Mouse (Mus musculus): Measurements from ENCODE around the gene Akip1. TPM values are rescaled to one million over a fixed set of nuclear protein-coding genes. Genes with fewer than 3 reads are reported as not detected.
A peak's percentile ranks its signal among the peaks of the same experiment; 100 is the strongest.

The Akip1 gene
- polyA plus RNA-seq, 1 experiment from 2014 or later = 17.7 TPM

DNA sequence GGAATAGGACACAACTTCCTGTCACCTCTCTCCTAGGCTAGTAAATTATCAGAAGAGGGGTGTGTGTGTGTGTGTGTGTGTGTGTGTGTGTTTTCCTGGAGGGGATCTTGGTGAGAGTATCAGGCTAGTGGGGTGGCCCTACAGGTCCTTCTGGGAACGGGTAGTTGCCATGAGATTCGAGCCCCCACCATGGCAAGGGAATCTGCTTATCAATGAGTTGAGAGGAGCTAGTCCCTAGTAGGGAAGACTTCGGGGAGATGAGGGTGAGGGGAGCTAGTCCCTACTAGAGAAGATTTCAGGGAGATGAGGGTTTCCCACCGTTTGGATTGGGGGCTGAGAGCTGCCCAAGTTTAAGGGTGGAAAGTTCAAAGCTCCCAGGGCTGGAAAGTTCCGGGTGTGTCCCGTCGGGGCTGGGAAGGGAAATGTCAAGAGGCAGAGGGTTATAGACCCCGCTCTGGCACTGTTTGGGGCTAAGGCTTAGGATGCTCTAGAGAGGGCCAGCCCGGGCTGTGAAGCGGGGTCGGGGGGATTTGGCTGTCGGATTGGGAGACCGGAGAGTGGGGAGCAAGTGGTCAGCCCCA is 48.0 kb downstream of the Akip1 start:
- Histone ChIP-seq H3K4me1 (ENCODE audit: control insufficient read depth, insufficient read depth, low read depth, low read length) (peaks cover 21% of the 10 kb centered on the region), H3K27ac (ENCODE audit: low read depth, low read length) (peak overlapping the region; percentile 87), H3K27me3 (replicated peaks; ENCODE audit: control insufficient read depth, insufficient read depth, low read length) (no peaks in the 10 kb centered on the region), H3K9me3 (ENCODE audit: control insufficient read depth, low read length) (no peaks in the 10 kb centered on the region), H3K4me3 (ENCODE audit: low read length) (peak overlapping the region; percentile 68), H3K36me3 (ENCODE audit: control insufficient read depth, insufficient read depth, low read length) (peaks cover 8% of the 10 kb centered on the region; the same call in 1 of the 2 replicates), H3K4me2 (ENCODE audit: low read length) (peak overlapping the region; percentile 66), H3K9ac (ENCODE audit: low read depth, low read length) (peak overlapping the region; percentile 95)
- ATAC-seq = peak; percentile 15
- 3% methylated on average over 13 of the region's 13 CpGs for WGBS

- 1% methylated on average over 43 of the region's 74 CpGs for WGBS
- peak; percentile 95 for ATAC-seq
Measured at GRCm38 (mm10) chr7:109752008-109752925, 48.8 kb downstream of the Akip1 start, which contains the start of gene Tmem9b. Gene Tmem9b, minus strand, starts transcription at chr7:109752875.

GRCm38 (mm10) chr7:109754034-109754433 is 50.5 kb downstream of the Akip1 start:
- WGBS = 93% methylated on average over 8 of the region's 8 CpGs
- Histone ChIP-seq H3K4me1 (ENCODE audit: control insufficient read depth, insufficient read depth, low read depth, low read length) (peaks cover 21% of the 10 kb centered on the region), H3K27me3 (replicated peaks; ENCODE audit: control insufficient read depth, insufficient read depth, low read length) (no peaks in the 10 kb centered on the region), H3K4me3 (ENCODE audit: low read length) (no peak overlapping the region), H3K4me2 (ENCODE audit: low read length) (no peak overlapping the region), H3K36me3 (ENCODE audit: control insufficient read depth, insufficient read depth, low read length) (peaks cover 3% of the 10 kb centered on the region; the same call in 1 of the 2 replicates), H3K27ac (ENCODE audit: low read depth, low read length) (no peak overlapping the region), H3K9me3 (ENCODE audit: control insufficient read depth, low read length) (no peaks in the 10 kb centered on the region), H3K9ac (ENCODE audit: low read depth, low read length) (no peak overlapping the region)
- no peak for ATAC-seq

More at GRCm38 (mm10) chr7:109752008-109752925, 48.8 kb downstream of the Akip1 start, which contains the start of gene Tmem9b:
- H3K9ac ChIP-seq (ENCODE audit: low read depth, low read length) = peak within 1 kb of the TSS; percentile 95
- H3K36me3 ChIP-seq (ENCODE audit: control insufficient read depth, insufficient read depth, low read length) = peaks cover 5% of the 10 kb centered on the region; the same call in 1 of the 2 replicates
- H3K27me3 ChIP-seq (replicated peaks; ENCODE audit: control insufficient read depth, insufficient read depth, low read length) = no peaks in the 10 kb centered on the region
- peak within 1 kb of the TSS; percentile 66 for H3K4me2 ChIP-seq (ENCODE audit: low read length)
- H3K9me3 ChIP-seq (ENCODE audit: control insufficient read depth, low read length) = no peaks in the 10 kb centered on the region
- peak within 1 kb of the TSS; percentile 68 for H3K4me3 ChIP-seq (ENCODE audit: low read length)
- H3K4me1 ChIP-seq (ENCODE audit: control insufficient read depth, insufficient read depth, low read depth, low read length) = peaks cover 21% of the 10 kb centered on the region
- H3K27ac ChIP-seq (ENCODE audit: low read depth, low read length) = peak within 1 kb of the TSS; percentile 87

GRCm38 (mm10) chr7:109756291-109756690 is 52.8 kb downstream of the Akip1 start:
- peaks cover 14% of the 10 kb centered on the region for H3K4me1 ChIP-seq (ENCODE audit: control insufficient read depth, insufficient read depth, low read depth, low read length)
- H3K36me3 ChIP-seq (ENCODE audit: control insufficient read depth, insufficient read depth, low read length) = no peaks in the 10 kb centered on the region
- no peak for ATAC-seq
- 87% methylated on average over 3 of the region's 3 CpGs for WGBS
- no peak overlapping the region for H3K4me2 ChIP-seq (ENCODE audit: low read length)
- H3K9me3 ChIP-seq (ENCODE audit: control insufficient read depth, low read length) = no peaks in the 10 kb centered on the region
- no peak overlapping the region for H3K27ac ChIP-seq (ENCODE audit: low read depth, low read length)
- H3K4me3 ChIP-seq (ENCODE audit: low read length) = no peak overlapping the region
- H3K9ac ChIP-seq (ENCODE audit: low read depth, low read length) = no peak overlapping the region
- H3K27me3 ChIP-seq (replicated peaks; ENCODE audit: control insufficient read depth, insufficient read depth, low read length) = no peaks in the 10 kb centered on the region

Other genes starting within 250 kb of the Akip1 start
- gene Trim66, start 195.6 kb upstream of the Akip1 start, polyA plus RNA-seq (2015; fragmentation: Nextera tagmentation; extraction: Ambion mirVana) = 0.91 and 1.4 TPM in 2 replicates
- gene Rpl27a, start 184.5 kb upstream of the Akip1 start, polyA plus RNA-seq (2015; fragmentation: Nextera tagmentation; extraction: Ambion mirVana) = 76.0 and 80.8 TPM in 2 replicates
- gene St5, start 85 bp upstream of the Akip1 start, polyA plus RNA-seq (2015; fragmentation: Nextera tagmentation; extraction: Ambion mirVana) = 21.3 and 27.5 TPM in 2 replicates
- gene BC051019, start 20.2 kb downstream of the Akip1 start, polyA plus RNA-seq (2015; fragmentation: Nextera tagmentation; extraction: Ambion mirVana) = 0.28 and 0.31 TPM in 2 replicates
- gene Ascl3, start 28.0 kb downstream of the Akip1 start, polyA plus RNA-seq (2015; fragmentation: Nextera tagmentation; extraction: Ambion mirVana) = 0.47 and 0.54 TPM in 2 replicates
- 138 and 147 TPM in 2 replicates for gene Tmem9b, start 49.2 kb downstream of the Akip1 start, polyA plus RNA-seq (2015; fragmentation: Nextera tagmentation; extraction: Ambion mirVana)
- gene Nrip3, start 78.3 kb downstream of the Akip1 start, polyA plus RNA-seq (2015; fragmentation: Nextera tagmentation; extraction: Ambion mirVana) = 16.4 and 21.6 TPM in 2 replicates
- gene Scube2, start 162.0 kb downstream of the Akip1 start, polyA plus RNA-seq (2015; fragmentation: Nextera tagmentation; extraction: Ambion mirVana) = 2.5 TPM in 2 replicates